Mouse (Mus musculus): ENCODE results near the gene 4930548H24Rik. TPM values are rescaled to one million over a fixed set of nuclear protein-coding genes. Genes with fewer than 3 reads are reported as not detected.
A peak's percentile ranks its signal among the peaks of the same experiment; 100 is the strongest.

4930548H24Rik gene
- polyA plus RNA-seq, 1 experiment: not detected

- Histone ChIP-seq H3K4me1 (ENCODE audit: control insufficient read depth, insufficient read depth, insufficient read length) (no peaks in the 10 kb centered on the region), H3K27me3 (ENCODE audit: control insufficient read depth, insufficient read depth, low read length) (no peaks in the 10 kb centered on the region), H3K27ac (ENCODE audit: insufficient read depth, low read length) (no peak overlapping the region), H3K36me3 (ENCODE audit: control insufficient read depth, insufficient read depth, low read length) (peaks cover 29% of the 10 kb centered on the region), H3K4me3 (ENCODE audit: extremely low read depth, insufficient read depth, insufficient read length) (no peak overlapping the region)
- 78% methylated on average over 7 of the region's 7 CpGs for WGBS
- DNase-seq (ENCODE audit: low read depth in 1 of 2, low spot score in 2 of 2): peak in 1 of 2 experiments; percentile 50
- TF ChIP-seq CTCF (IDR thresholded peaks at IDR 0.05; ENCODE audit: extremely low read depth, insufficient read depth, insufficient read length, insufficient replicate concordance) (peak; percentile 49; the same call in 1 of the 2 replicates), POLR2A (IDR thresholded peaks at IDR 0.05; ENCODE audit: low read depth, low read length) (no peak)
Measured at GRCm38 (mm10) chr5:31470334-31470733, 15.2 kb upstream of the 4930548H24Rik start.

DNA sequence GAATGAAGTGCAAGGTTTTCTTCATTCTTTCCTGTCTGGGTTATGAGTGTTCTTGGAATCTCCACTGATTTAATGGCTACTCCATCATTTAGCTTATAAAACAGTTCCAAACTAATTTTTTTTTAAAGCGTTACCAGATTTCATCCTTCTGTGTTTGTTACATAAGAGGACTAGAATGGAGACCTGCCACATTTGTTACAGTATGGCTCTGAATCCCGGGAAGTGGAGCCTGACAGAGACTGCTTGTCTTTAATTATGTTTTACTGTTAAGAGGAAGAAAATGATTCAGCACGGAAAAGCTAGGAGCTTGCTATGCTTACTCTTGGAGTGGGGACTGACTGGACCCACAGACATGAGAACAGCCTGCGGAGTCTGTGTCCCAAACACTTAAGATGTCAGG is 5.0 kb upstream of the 4930548H24Rik start:
- H3K4me3 ChIP-seq (ENCODE audit: extremely low read depth, insufficient read depth, insufficient read length): no peak overlapping the region
- WGBS: 94% methylated on average over 4 of the region's 4 CpGs
- peaks cover 34% of the 10 kb centered on the region for H3K36me3 ChIP-seq (ENCODE audit: control insufficient read depth, insufficient read depth, low read length)
- no peaks in the 10 kb centered on the region for H3K27me3 ChIP-seq (ENCODE audit: control insufficient read depth, insufficient read depth, low read length)
- TF ChIP-seq CTCF (IDR thresholded peaks at IDR 0.05; ENCODE audit: extremely low read depth, insufficient read depth, insufficient read length, insufficient replicate concordance): no peak
- no peak for TF ChIP-seq POLR2A (IDR thresholded peaks at IDR 0.05; ENCODE audit: low read depth, low read length)
- no peak for DNase-seq (ENCODE audit: low read depth in 1 of 2, low spot score in 2 of 2)
- H3K4me1 ChIP-seq (ENCODE audit: control insufficient read depth, insufficient read depth, insufficient read length): no peaks in the 10 kb centered on the region
- H3K27ac ChIP-seq (ENCODE audit: insufficient read depth, low read length): no peak overlapping the region

- Histone ChIP-seq H3K27me3 (ENCODE audit: control insufficient read depth, insufficient read depth, low read length) (no peaks in the 10 kb centered on the region), H3K4me1 (ENCODE audit: control insufficient read depth, insufficient read depth, insufficient read length) (no peaks in the 10 kb centered on the region), H3K36me3 (ENCODE audit: control insufficient read depth, insufficient read depth, low read length) (no peaks in the 10 kb centered on the region), H3K4me3 (ENCODE audit: extremely low read depth, insufficient read depth, insufficient read length) (no peak overlapping the region), H3K27ac (ENCODE audit: insufficient read depth, low read length) (no peak overlapping the region)
- TF ChIP-seq CTCF (IDR thresholded peaks at IDR 0.05; ENCODE audit: extremely low read depth, insufficient read depth, insufficient read length, insufficient replicate concordance): no peak
- no peak for TF ChIP-seq POLR2A (IDR thresholded peaks at IDR 0.05; ENCODE audit: low read depth, low read length)
- no peak for DNase-seq (ENCODE audit: low read depth in 1 of 2, low spot score in 2 of 2)
- 74% methylated on average over 3 of the region's 3 CpGs for WGBS
Measured at GRCm38 (mm10) chr5:31487889-31488288, 2.3 kb downstream of the 4930548H24Rik start.

- TF ChIP-seq CTCF (IDR thresholded peaks at IDR 0.05; ENCODE audit: extremely low read depth, insufficient read depth, insufficient read length, insufficient replicate concordance) (no peak), POLR2A (IDR thresholded peaks at IDR 0.05; ENCODE audit: low read depth, low read length) (no peak)
- Histone ChIP-seq H3K36me3 (ENCODE audit: control insufficient read depth, insufficient read depth, low read length) (no peaks in the 10 kb centered on the region), H3K27ac (ENCODE audit: insufficient read depth, low read length) (no peak overlapping the region), H3K4me1 (ENCODE audit: control insufficient read depth, insufficient read depth, insufficient read length) (no peaks in the 10 kb centered on the region), H3K27me3 (ENCODE audit: control insufficient read depth, insufficient read depth, low read length) (no peaks in the 10 kb centered on the region), H3K4me3 (ENCODE audit: extremely low read depth, insufficient read depth, insufficient read length) (no peak overlapping the region)
- WGBS: 76% methylated on average over 7 of the region's 7 CpGs
- DNase-seq (ENCODE audit: low read depth in 1 of 2, low spot score in 2 of 2): no peak
Measured at GRCm38 (mm10) chr5:31489116-31489769, 3.7 kb downstream of the 4930548H24Rik start.

DNA sequence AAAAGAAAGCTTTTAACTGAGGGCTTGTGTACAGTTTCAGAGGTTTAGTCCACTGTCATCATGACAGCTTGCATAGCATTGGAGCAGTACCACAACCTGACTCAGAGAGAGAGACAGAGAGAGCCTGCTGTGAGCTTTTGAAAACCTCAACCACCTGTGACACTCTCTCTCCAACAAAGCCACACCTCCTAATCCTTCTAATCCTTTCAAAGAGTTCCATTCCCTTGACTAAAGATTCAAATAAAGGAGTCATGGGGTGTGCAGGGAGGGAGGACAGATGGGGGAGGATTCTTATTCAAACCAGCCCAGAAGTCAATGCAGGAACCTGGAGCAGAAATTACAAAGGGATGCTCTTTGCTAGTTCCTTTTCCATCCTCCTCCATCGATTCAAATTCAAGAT is 6.5 kb downstream of the 4930548H24Rik start:
- no peak for TF ChIP-seq CTCF (IDR thresholded peaks at IDR 0.05; ENCODE audit: extremely low read depth, insufficient read depth, insufficient read length, insufficient replicate concordance)
- no peak for TF ChIP-seq POLR2A (IDR thresholded peaks at IDR 0.05; ENCODE audit: low read depth, low read length)

DNA sequence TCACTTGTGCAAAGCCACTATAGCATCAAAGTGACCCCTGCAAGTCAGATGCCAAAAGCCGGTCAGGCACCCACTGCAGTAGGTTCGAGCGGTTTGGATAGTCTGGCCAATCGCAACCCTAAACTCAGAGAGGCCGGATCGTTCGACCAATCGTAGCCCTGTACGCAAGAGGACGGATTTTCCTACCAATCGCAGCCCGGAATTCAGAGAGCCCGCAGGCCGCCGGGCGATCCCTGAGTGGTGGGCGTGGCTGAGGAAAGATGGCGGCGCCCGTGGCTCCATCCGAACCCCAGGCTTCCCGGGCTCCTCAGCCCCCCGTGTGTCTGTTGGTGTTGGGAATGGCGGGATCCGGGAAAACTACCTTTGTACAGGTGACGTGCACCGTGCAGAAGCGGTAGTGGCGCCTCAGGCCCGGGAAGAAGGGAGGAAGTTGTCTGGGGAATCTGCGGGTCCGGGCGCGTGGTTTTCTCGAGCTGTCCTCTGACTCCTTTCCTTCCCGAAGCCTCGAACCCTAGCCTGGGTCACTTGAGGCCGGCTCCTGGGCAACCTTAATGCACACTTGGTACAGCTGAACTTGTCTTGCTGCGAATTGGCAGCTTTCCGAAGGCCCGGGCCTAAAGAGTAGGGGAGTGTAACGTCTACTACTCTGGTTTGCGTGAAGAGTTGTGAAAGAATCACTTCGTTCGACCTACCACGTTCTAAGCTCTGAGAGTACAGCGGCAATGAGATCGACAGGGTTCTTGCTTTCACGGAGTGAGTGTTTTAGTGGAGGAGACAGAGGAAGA is 9.2 kb downstream of the 4930548H24Rik start, which contains the start of gene Gpn1:
TSS of gene Gpn1 (plus strand) at position 229 of the 785 bp plus-strand sequence.
- under 1% methylated on average over 49 of the region's 49 CpGs for WGBS
- H3K4me3 ChIP-seq (ENCODE audit: extremely low read depth, insufficient read depth, insufficient read length): peak within 1 kb of the TSS; percentile 79
- H3K36me3 ChIP-seq (ENCODE audit: control insufficient read depth, insufficient read depth, low read length): peaks cover 4% of the 10 kb centered on the region
- no peak within 1 kb of the TSS for H3K27ac ChIP-seq (ENCODE audit: insufficient read depth, low read length)
- peak; percentile 73 to 86 for DNase-seq (ENCODE audit: low read depth in 1 of 2, low spot score in 2 of 2)
- H3K27me3 ChIP-seq (ENCODE audit: control insufficient read depth, insufficient read depth, low read length): no peaks in the 10 kb centered on the region
- TF ChIP-seq CTCF (IDR thresholded peaks at IDR 0.05; ENCODE audit: extremely low read depth, insufficient read depth, insufficient read length, insufficient replicate concordance): no peak
- no peak for TF ChIP-seq POLR2A (IDR thresholded peaks at IDR 0.05; ENCODE audit: low read depth, low read length)
- H3K4me1 ChIP-seq (ENCODE audit: control insufficient read depth, insufficient read depth, insufficient read length): peaks cover 4% of the 10 kb centered on the region; the same call in 1 of the 2 replicates

More for the DNA sequence above, 6.5 kb downstream of the 4930548H24Rik start:
- Histone ChIP-seq H3K4me3 (ENCODE audit: extremely low read depth, insufficient read depth, insufficient read length) (no peak overlapping the region), H3K4me1 (ENCODE audit: control insufficient read depth, insufficient read depth, insufficient read length) (peaks cover 4% of the 10 kb centered on the region; the same call in 1 of the 2 replicates), H3K27ac (ENCODE audit: insufficient read depth, low read length) (no peak overlapping the region), H3K36me3 (ENCODE audit: control insufficient read depth, insufficient read depth, low read length) (peaks cover 2% of the 10 kb centered on the region), H3K27me3 (ENCODE audit: control insufficient read depth, insufficient read depth, low read length) (no peaks in the 10 kb centered on the region)
- no peak for DNase-seq (ENCODE audit: low read depth in 1 of 2, low spot score in 2 of 2)
- WGBS: 69% methylated on average over 1 of the region's 1 CpGs
